Mouse (Mus musculus): Measurements from ENCODE around the gene Gja1. TPM values are rescaled to one million over a fixed set of nuclear protein-coding genes. Genes with fewer than 3 reads are reported as not detected.

Gja1 gene
- polyA plus RNA-seq (2015; fragmentation: Illumina TruSeq; extraction: RNeasy Lipid Tissue Mini Kit (QIAGEN cat#74804); ENCODE audit: low read depth, low replicate concordance), result 160 TPM

GRCm38 (mm10) chr10:56377097-56377965, at the start of gene Gja1:
TSS of gene Gja1 (plus strand) at chr10:56377330.

Other genes with a start within 250 kb of the Gja1 start
- 5.0 TPM for gene Tbc1d32, start 148.6 kb upstream of the Gja1 start, polyA plus RNA-seq (2015; fragmentation: Illumina TruSeq; extraction: RNeasy Lipid Tissue Mini Kit (QIAGEN cat#74804); ENCODE audit: low read depth, low replicate concordance)